Mouse (Mus musculus) forebrain, embryonic 14.5 days (tissue): Measurements from ENCODE around the gene Arl10. TPM values are rescaled to one million over a fixed set of nuclear protein-coding genes. Genes with fewer than 3 reads are reported as not detected.
A peak's percentile ranks its signal among the peaks of the same experiment; 100 is the strongest.
"Not testable (repeated sequence)": the region's sequence is repeated elsewhere in the genome, so short reads cannot be mapped to it uniquely, and the experiment has no call there.

Experiments
- ATAC-seq: fragments of 200-750 bp; cut with Nextera tagmentation; 2 replicates; pipeline ENCODE4 v1.8.0; 2017; ENCODE audit warnings: mild to moderate bottlenecking, moderate library complexity
- DNase-seq: peaks from one replicate; pipeline ENCODE4 v3.0.0-alpha.2; 2015; ENCODE audit warnings: low spot score
- H3K27ac ChIP-seq: fragments of 300-500 bp; sonication (generic); 2 replicates; pipeline ENCODE4 v1.5.1; 2014; ENCODE audit warnings: low read depth, mild to moderate bottlenecking, control low read depth, low read length, moderate library complexity
- H3K27me3 ChIP-seq: fragments of 300-500 bp; sonication (generic); replicated peaks from 2 replicates; pipeline ENCODE4 v1.6.1; 2014; ENCODE audit warnings: low read length, control low read depth, mixed read lengths; ENCODE audit not compliant: control insufficient read depth, insufficient read depth
- H3K36me3 ChIP-seq: fragments of 300-500 bp; sonication (generic); 2 replicates; pipeline ENCODE4 v1.6.1; 2014; ENCODE audit warnings: low read length, control low read depth; ENCODE audit not compliant: control insufficient read depth, insufficient read depth
- H3K4me1 ChIP-seq: fragments of 300-500 bp; sonication (generic); 2 replicates; pipeline ENCODE4 v1.6.1; 2014; ENCODE audit warnings: antibody characterized with exemption, low read length, control low read depth; ENCODE audit not compliant: control insufficient read depth, insufficient read depth
- H3K4me2 ChIP-seq: fragments of 300-500 bp; sonication (generic); 2 replicates; pipeline ENCODE4 v1.6.1; 2014; ENCODE audit warnings: mild to moderate bottlenecking, control low read depth, low read length
- H3K4me3 ChIP-seq: fragments of 300-500 bp; sonication (generic); 2 replicates; pipeline ENCODE4 v1.5.1; 2014; ENCODE audit warnings: low read depth, low read length, control low read depth
- H3K9ac ChIP-seq: fragments of 300-500 bp; sonication (generic); 2 replicates; pipeline ENCODE4 v1.6.1; 2014; ENCODE audit warnings: mild to moderate bottlenecking, low read length, control low read depth, moderate library complexity
- H3K9me3 ChIP-seq: fragments of 300-500 bp; sonication (generic); replicated peaks from 2 replicates; pipeline ENCODE4 v1.6.1; 2016; ENCODE audit warnings: low read length, control low read depth, mixed read lengths; ENCODE audit not compliant: control insufficient read depth
- WGBS: fragments of 180-500 bp; shearing (Covaris S2); extraction: QIAGEN DNeasy Blood & Tissue Kit; methylation state at CpG from one replicate; pipeline ENCODE4 v1.1.7; 2014; 5-methylcytosine and 5-hydroxymethylcytosine counted together
- polyA plus RNA-seq: library from polyadenylated mRNA; unstranded; fragments of >200 nt; fragmentation: Nextera tagmentation; extraction: Ambion mirVana; gene quantifications from 2 replicates; pipeline ENCODE4 v1.2.1, GENCODE M21; 2014

The Arl10 gene
- polyA plus RNA-seq, 1 experiment from 2014 or later = 57.4 TPM

GRCm38 (mm10) chr13:54604221-54604620 lies 29.4 kb downstream of the Arl10 start:
- no peak overlapping the region for H3K27ac ChIP-seq
- ATAC-seq (no peak), DNase-seq (no peak)
- WGBS = 26% methylated on average over 4 of the region's 4 CpGs
- no peaks in the 10 kb centered on the region for H3K9me3 ChIP-seq
- no peak overlapping the region for H3K4me3 ChIP-seq
- H3K4me1 ChIP-seq = 0 out of 2 replicates have a peak, but pooled peaks cover 4% of the 10 kb centered on the region
- no peak overlapping the region for H3K4me2 ChIP-seq
- no peak overlapping the region for H3K9ac ChIP-seq
- no peaks in the 10 kb centered on the region for H3K36me3 ChIP-seq
- H3K27me3 ChIP-seq = no peaks in the 10 kb centered on the region

- no peak for ATAC-seq
- no peak overlapping the region for H3K4me2 ChIP-seq
- no peaks in the 10 kb centered on the region for H3K9me3 ChIP-seq
- 82% methylated on average over 5 of the region's 5 CpGs for whole genome bisulfite sequencing
- H3K36me3 ChIP-seq = no peaks in the 10 kb centered on the region
- H3K27ac ChIP-seq = no peak overlapping the region
- DNase-seq = no peak
- no peak overlapping the region for H3K9ac ChIP-seq
- H3K27me3 ChIP-seq = no peaks in the 10 kb centered on the region
- no peak overlapping the region for H3K4me3 ChIP-seq
- 0 out of 2 replicates have a peak, but pooled peaks cover 4% of the 10 kb centered on the region for H3K4me1 ChIP-seq
These were observed 30.6 kb downstream of the Arl10 start for GRCm38 (mm10) chr13:54605426-54605825.

- no peak overlapping the region for H3K27ac ChIP-seq
- no peak for DNase-seq
- H3K4me3 ChIP-seq = no peak overlapping the region
- H3K9ac ChIP-seq = no peak overlapping the region
- H3K27me3 ChIP-seq = no peaks in the 10 kb centered on the region
- no peaks in the 10 kb centered on the region for H3K36me3 ChIP-seq
- 72% methylated on average over 5 of the region's 5 CpGs for WGBS
- 0 out of 2 replicates have a peak, but pooled peaks cover 4% of the 10 kb centered on the region for H3K4me1 ChIP-seq
- ATAC-seq = no peak
- H3K9me3 ChIP-seq = no peaks in the 10 kb centered on the region
- no peak overlapping the region for H3K4me2 ChIP-seq
These were observed 32.4 kb downstream of the Arl10 start for GRCm38 (mm10) chr13:54607204-54607603.

GRCm38 (mm10) chr13:54608002-54608401 lies 33.2 kb downstream of the Arl10 start:
- no peak overlapping the region for H3K9ac ChIP-seq
- no peak overlapping the region for H3K4me2 ChIP-seq
- H3K4me1 ChIP-seq = 0 out of 2 replicates have a peak, but pooled peaks cover 4% of the 10 kb centered on the region
- H3K36me3 ChIP-seq = no peaks in the 10 kb centered on the region
- H3K9me3 ChIP-seq = no peaks in the 10 kb centered on the region
- 70% methylated on average over 3 of the region's 3 CpGs for WGBS
- DNase-seq (no peak), ATAC-seq (no peak)
- H3K27me3 ChIP-seq = no peaks in the 10 kb centered on the region
- no peak overlapping the region for H3K4me3 ChIP-seq
- no peak overlapping the region for H3K27ac ChIP-seq

- Histone ChIP-seq H3K27me3 (no peaks in the 10 kb centered on the region), H3K9ac (peak overlapping the region; percentile 29; the same call in 1 of the 2 replicates), H3K4me2 (peak overlapping the region; percentile 20), H3K9me3 (no peaks in the 10 kb centered on the region), H3K4me1 (0 out of 2 replicates have a peak, but pooled peaks cover 4% of the 10 kb centered on the region), H3K36me3 (no peaks in the 10 kb centered on the region), H3K27ac (no peak overlapping the region), H3K4me3 (no peak overlapping the region)
- peak; percentile 22 for DNase-seq
- WGBS = 10% methylated on average over 8 of the region's 8 CpGs
- ATAC-seq = no peak
These were observed 33.9 kb downstream of the Arl10 start for GRCm38 (mm10) chr13:54608666-54609065.

- Histone ChIP-seq H3K9ac (peak overlapping the region; percentile 29; the same call in 1 of the 2 replicates), H3K27ac (no peak overlapping the region), H3K4me2 (peak overlapping the region; percentile 16; the same call in 1 of the 2 replicates), H3K27me3 (no peaks in the 10 kb centered on the region), H3K36me3 (no peaks in the 10 kb centered on the region), H3K4me1 (0 out of 2 replicates have a peak, but pooled peaks cover 4% of the 10 kb centered on the region), H3K4me3 (no peak overlapping the region), H3K9me3 (no peaks in the 10 kb centered on the region)
- DNase-seq (no peak), ATAC-seq (no peak)
- 35% methylated on average over 1 of the region's 1 CpGs for WGBS
These were observed 34.5 kb downstream of the Arl10 start for GRCm38 (mm10) chr13:54609301-54609700.

- Histone ChIP-seq H3K4me2 (peak overlapping the region; percentile 84), H3K27me3 (no peaks in the 10 kb centered on the region), H3K4me1 (0 out of 2 replicates have a peak, but pooled peaks cover 4% of the 10 kb centered on the region), H3K4me3 (peak overlapping the region; percentile 66), H3K36me3 (no peaks in the 10 kb centered on the region), H3K9ac (peak overlapping the region; percentile 84), H3K9me3 (no peaks in the 10 kb centered on the region), H3K27ac (0 out of 2 replicates have a peak overlapping the region, but pooled peaks have one; percentile 48)
- WGBS = 10% methylated on average over 13 of the region's 13 CpGs
- DNase-seq = peak; percentile 6
- peak; percentile 29; the same call in 1 of the 2 replicates for ATAC-seq
These were observed 35.8 kb downstream of the Arl10 start for GRCm38 (mm10) chr13:54610613-54610971.

- under 1% methylated on average over 66 of the region's 66 CpGs for WGBS
- Histone ChIP-seq H3K4me3 (peak within 1 kb of the TSS; percentile 66), H3K9ac (peak within 1 kb of the TSS; percentile 84), H3K9me3 (no peaks in the 10 kb centered on the region), H3K4me1 (0 out of 2 replicates have a peak, but pooled peaks cover 4% of the 10 kb centered on the region), H3K27me3 (no peaks in the 10 kb centered on the region), H3K27ac (0 out of 2 replicates have a peak within 1 kb of the TSS, but pooled peaks have one; percentile 48), H3K36me3 (no peaks in the 10 kb centered on the region), H3K4me2 (peak within 1 kb of the TSS; percentile 84)
- DNase-seq = peak; percentile 84
- peak; percentile 81 for ATAC-seq
These were observed 36.3 kb downstream of the Arl10 start, which contains the start of gene Cltb for GRCm38 (mm10) chr13:54610972-54611754. Gene Cltb, minus strand, starts transcription at chr13:54611344.

GRCm38 (mm10) chr13:54613141-54613540 lies 38.3 kb downstream of the Arl10 start:
- not testable (repeated sequence) for H3K9me3 ChIP-seq, H3K9ac ChIP-seq, DNase-seq, H3K27me3 ChIP-seq, H3K4me1 ChIP-seq, ATAC-seq, H3K27ac ChIP-seq, H3K4me3 ChIP-seq, H3K36me3 ChIP-seq, H3K4me2 ChIP-seq
- 87% methylated on average over 8 of the region's 8 CpGs for WGBS
